Mouse (Mus musculus) embryo, embryonic 11.5 days (tissue): ENCODE data around the gene Cdh13.

Source experiments
- DNase-seq: peaks from one replicate; pipeline ENCODE4 v3.0.0-alpha.2; 2012; ENCODE audit warnings: low read depth, low spot score

Cdh13 gene

GRCm38 (mm10) chr8:118797127-118797526 lies 513.6 kb downstream of the Cdh13 start:
- DNase-seq = no peak

- DNase-seq = no peak
Measured at GRCm38 (mm10) chr8:118803168-118803567, 519.6 kb downstream of the Cdh13 start.

GRCm38 (mm10) chr8:118809660-118810059 lies 526.1 kb downstream of the Cdh13 start:
- DNase-seq = no peak

- no peak for DNase-seq
Measured at GRCm38 (mm10) chr8:118815055-118815454, 531.5 kb downstream of the Cdh13 start.

- no peak for DNase-seq
Measured at GRCm38 (mm10) chr8:118826761-118827160, 543.2 kb downstream of the Cdh13 start.

- no peak for DNase-seq
Measured at GRCm38 (mm10) chr8:118827726-118828125, 544.2 kb downstream of the Cdh13 start.

- DNase-seq = no peak
Measured at GRCm38 (mm10) chr8:118830291-118830690, 546.8 kb downstream of the Cdh13 start.

- no peak for DNase-seq
Measured at GRCm38 (mm10) chr8:118831026-118831425, 547.5 kb downstream of the Cdh13 start.

- DNase-seq = no peak
Measured at GRCm38 (mm10) chr8:118838801-118839200, 555.3 kb downstream of the Cdh13 start.

- no peak for DNase-seq
Measured at GRCm38 (mm10) chr8:118845690-118846089, 562.2 kb downstream of the Cdh13 start.

- DNase-seq = no peak
Measured at GRCm38 (mm10) chr8:118848021-118848420, 564.5 kb downstream of the Cdh13 start.

- no peak for DNase-seq
Measured at GRCm38 (mm10) chr8:118849515-118849914, 566.0 kb downstream of the Cdh13 start.

- DNase-seq = peak; percentile 63
Measured at GRCm38 (mm10) chr8:118850381-118850780, 566.8 kb downstream of the Cdh13 start.

GRCm38 (mm10) chr8:118851361-118851760 lies 567.8 kb downstream of the Cdh13 start:
- no peak for DNase-seq

GRCm38 (mm10) chr8:118852861-118853260 lies 569.3 kb downstream of the Cdh13 start:
- no peak for DNase-seq

- DNase-seq = no peak
Measured at GRCm38 (mm10) chr8:118854656-118855055, 571.1 kb downstream of the Cdh13 start.

GRCm38 (mm10) chr8:118866332-118866731 lies 582.8 kb downstream of the Cdh13 start:
- no peak for DNase-seq

GRCm38 (mm10) chr8:118870711-118871110 lies 587.2 kb downstream of the Cdh13 start:
- no peak for DNase-seq

- DNase-seq = no peak
Measured at GRCm38 (mm10) chr8:118879939-118880825, 596.6 kb downstream of the Cdh13 start.

- no peak for DNase-seq
Measured at GRCm38 (mm10) chr8:118884296-118884695, 600.8 kb downstream of the Cdh13 start.

GRCm38 (mm10) chr8:118884988-118885387 lies 601.5 kb downstream of the Cdh13 start:
- peak; percentile 41 for DNase-seq

- no peak for DNase-seq
Measured at GRCm38 (mm10) chr8:118902402-118902801, 618.9 kb downstream of the Cdh13 start.

- DNase-seq = no peak
Measured at GRCm38 (mm10) chr8:118916513-118916912, 633.0 kb downstream of the Cdh13 start.
